Mouse (Mus musculus) thymus, adult 2 months (tissue): ENCODE results near the gene Gata3. TPM values are rescaled to one million over a fixed set of nuclear protein-coding genes. Genes with fewer than 3 reads are reported as not detected.

Experiments
- DNase-seq: peaks from one replicate; pipeline ENCODE4 v3.0.0; 2021
- H3K27ac ChIP-seq: fragments of 200-500 bp; 2 replicates; pipeline ENCODE4 v1.5.1; 2012; ENCODE audit warnings: low read length, control low read depth; ENCODE audit not compliant: control insufficient read depth, insufficient read depth
- H3K27me3 ChIP-seq: fragments of 200-500 bp; 2 replicates; pipeline ENCODE4 v1.6.1; 2012; ENCODE audit warnings: mild to moderate bottlenecking, low read length, moderate library complexity, mixed read lengths; ENCODE audit not compliant: control insufficient read depth, insufficient read depth
- H3K36me3 ChIP-seq: fragments of 200-500 bp; 2 replicates; pipeline ENCODE4 v1.6.1; 2012; ENCODE audit warnings: mild to moderate bottlenecking, low read length, moderate library complexity; ENCODE audit not compliant: control insufficient read depth, insufficient read depth
- H3K4me1 ChIP-seq: fragments of 200-500 bp; replicated peaks from 2 replicates; pipeline ENCODE4 v1.6.1; 2012; ENCODE audit warnings: low read length; ENCODE audit not compliant: control insufficient read depth, insufficient read depth
- H3K4me3 ChIP-seq: fragments of 200-500 bp; 2 replicates; pipeline ENCODE4 v1.5.1; 2012; ENCODE audit warnings: mild to moderate bottlenecking, low read length, control low read depth, moderate library complexity; ENCODE audit not compliant: control insufficient read depth, insufficient read depth
- CTCF ChIP-seq: fragments of 200-500 bp; IDR thresholded peaks from 2 replicates; pipeline ENCODE4 v1.5.1; 2012; ENCODE audit warnings: mild to moderate bottlenecking, control low read depth, low read length, moderate library complexity, borderline replicate concordance; ENCODE audit not compliant: control insufficient read depth, poor library complexity, insufficient read depth; ENCODE audit errors: extremely low read depth
- POLR2A ChIP-seq: fragments of 200-500 bp; IDR thresholded peaks from 2 replicates; pipeline ENCODE4 v1.6.1; 2012; ENCODE audit warnings: mild to moderate bottlenecking, low read length, control low read depth, moderate library complexity; ENCODE audit not compliant: control insufficient read depth, poor library complexity, insufficient read depth; ENCODE audit errors: extremely low read depth
- WGBS: fragments of 180-500 bp; shearing (Covaris S2); methylation state at CpG from one replicate; pipeline ENCODE4 v1.1.7; 2018; 5-methylcytosine and 5-hydroxymethylcytosine counted together
- polyA plus RNA-seq: library from polyadenylated mRNA; depleted of rRNA; stranded (reverse); fragments of >200 nt; gene quantifications from 2 replicates; pipeline ENCODE4 v1.2.3, GENCODE M21; 2012

The Gata3 gene
- polyA plus RNA-seq, 1 experiment: 87.2 TPM

DNA sequence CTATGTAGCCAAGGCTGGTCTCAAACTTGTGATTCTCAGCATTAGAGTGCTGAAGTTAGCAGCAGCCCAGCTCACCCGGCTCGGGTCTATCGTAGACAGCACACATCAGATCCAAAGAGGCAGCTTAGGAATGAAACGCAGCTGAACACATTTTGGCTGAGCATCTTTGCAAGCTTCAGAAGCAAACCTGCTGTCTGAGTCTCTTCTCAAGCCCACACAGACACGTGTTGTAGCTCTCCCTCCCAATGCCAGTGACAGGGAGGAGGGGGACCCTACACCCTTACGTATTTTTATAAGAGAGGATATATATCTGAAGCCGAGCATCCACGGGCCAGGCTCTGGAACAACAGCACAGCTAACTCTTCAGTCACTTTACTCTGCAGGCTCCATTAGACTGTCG is 27.8 kb upstream of the Gata3 start:
- H3K27me3 ChIP-seq: no peaks in the 10 kb centered on the region
- no peak for DNase-seq
- TF ChIP-seq POLR2A: no peak
- no peak for TF ChIP-seq CTCF
- H3K4me3 ChIP-seq: no peak overlapping the region
- no peak overlapping the region for H3K27ac ChIP-seq
- peaks cover 17% of the 10 kb centered on the region; the same call in 1 of the 2 replicates for H3K36me3 ChIP-seq
- WGBS: 96% methylated on average over 9 of the region's 9 CpGs
- H3K4me1 ChIP-seq: no peaks in the 10 kb centered on the region

DNA sequence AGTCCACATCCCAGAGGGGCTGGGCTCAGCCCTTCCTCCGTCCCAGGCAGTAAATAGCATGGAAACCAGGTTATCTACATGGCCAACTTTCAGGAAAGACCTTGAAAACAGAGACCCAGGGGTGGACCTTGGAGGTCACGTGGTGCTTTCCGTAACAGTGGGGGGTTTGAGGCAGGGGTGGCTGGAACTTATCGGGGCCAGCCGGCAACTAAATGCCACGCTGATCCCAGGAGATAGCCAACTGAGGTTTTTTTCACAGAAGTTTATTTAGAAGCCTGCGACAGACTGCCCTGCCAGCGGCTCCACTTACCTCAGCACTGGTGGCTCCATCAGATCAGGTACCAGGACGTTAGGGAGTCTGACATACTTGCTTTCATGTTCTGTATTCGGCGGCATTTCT is 16.2 kb upstream of the Gata3 start:
- H3K27me3 ChIP-seq: no peaks in the 10 kb centered on the region
- H3K4me1 ChIP-seq: no peaks in the 10 kb centered on the region
- no peak for TF ChIP-seq CTCF
- no peak for TF ChIP-seq POLR2A
- no peak overlapping the region for H3K27ac ChIP-seq
- H3K4me3 ChIP-seq: no peak overlapping the region
- WGBS: 29% methylated on average over 11 of the region's 11 CpGs
- H3K36me3 ChIP-seq: no peaks in the 10 kb centered on the region
- DNase-seq: no peak

DNA sequence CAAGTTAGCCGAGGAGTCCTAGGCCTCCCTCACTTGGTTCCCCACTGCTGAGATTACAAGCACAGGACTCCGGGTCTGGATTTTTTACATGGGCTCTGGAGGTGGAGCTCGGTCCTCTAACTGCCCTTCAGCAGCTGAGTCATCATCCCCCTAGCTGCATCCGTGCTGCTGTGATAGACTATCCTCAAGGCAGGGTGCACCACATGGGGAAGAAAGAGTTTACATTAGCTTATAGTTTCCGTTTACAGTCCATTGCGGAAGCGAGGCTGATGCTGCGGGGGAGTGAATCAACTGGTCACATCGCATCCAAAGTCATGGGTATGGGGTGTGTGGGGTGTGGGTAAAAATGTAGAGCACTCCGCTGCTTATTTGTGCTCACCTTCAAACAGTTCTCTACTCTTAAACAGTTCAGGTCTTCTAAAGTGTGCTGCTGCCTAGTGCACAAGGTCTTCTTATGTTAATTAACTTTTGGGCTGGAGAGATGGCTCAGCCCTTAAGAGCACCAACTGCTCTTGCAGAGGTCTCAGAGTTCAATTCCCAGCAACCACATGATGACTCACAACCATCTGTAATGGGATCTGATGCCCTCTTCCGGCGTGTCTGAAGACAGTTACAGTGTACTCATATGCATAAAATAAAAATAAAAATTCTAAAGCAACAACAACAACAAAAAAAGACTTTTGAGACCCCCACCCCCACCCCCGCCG is 14.2 kb upstream of the Gata3 start:
- 76% methylated on average over 14 of the region's 14 CpGs for WGBS
- no peaks in the 10 kb centered on the region for H3K36me3 ChIP-seq
- H3K4me1 ChIP-seq: no peaks in the 10 kb centered on the region
- no peaks in the 10 kb centered on the region for H3K27me3 ChIP-seq
- no peak overlapping the region for H3K4me3 ChIP-seq
- DNase-seq: no peak
- no peak for TF ChIP-seq CTCF
- no peak for TF ChIP-seq POLR2A
- H3K27ac ChIP-seq: no peak overlapping the region

DNA sequence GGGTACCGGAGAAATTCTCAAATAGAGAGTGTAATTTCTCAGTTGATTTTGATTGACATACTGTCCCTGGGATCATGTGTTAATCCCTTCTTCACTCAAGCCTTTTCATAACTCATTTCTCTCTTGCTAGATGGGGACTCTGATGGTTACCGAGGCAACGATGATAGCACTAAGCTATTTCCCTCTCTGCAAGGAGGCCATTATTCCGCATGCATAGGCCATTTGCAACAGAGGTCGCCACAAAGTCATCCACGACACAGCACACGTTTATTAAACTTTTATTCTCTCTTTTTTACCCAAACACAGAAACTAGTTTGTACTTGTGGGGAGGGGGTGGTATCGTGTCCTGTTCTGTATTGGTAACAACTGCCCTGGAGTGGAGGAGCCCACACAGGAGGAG is 8.0 kb upstream of the Gata3 start:
- H3K36me3 ChIP-seq: no peaks in the 10 kb centered on the region
- peaks cover 31% of the 10 kb centered on the region for H3K27me3 ChIP-seq
- TF ChIP-seq POLR2A (no peak), CTCF (no peak)
- DNase-seq: no peak
- H3K27ac ChIP-seq: no peak overlapping the region
- H3K4me3 ChIP-seq: no peak overlapping the region
- 66% methylated on average over 8 of the region's 8 CpGs for WGBS
- H3K4me1 ChIP-seq: peaks cover 3% of the 10 kb centered on the region

DNA sequence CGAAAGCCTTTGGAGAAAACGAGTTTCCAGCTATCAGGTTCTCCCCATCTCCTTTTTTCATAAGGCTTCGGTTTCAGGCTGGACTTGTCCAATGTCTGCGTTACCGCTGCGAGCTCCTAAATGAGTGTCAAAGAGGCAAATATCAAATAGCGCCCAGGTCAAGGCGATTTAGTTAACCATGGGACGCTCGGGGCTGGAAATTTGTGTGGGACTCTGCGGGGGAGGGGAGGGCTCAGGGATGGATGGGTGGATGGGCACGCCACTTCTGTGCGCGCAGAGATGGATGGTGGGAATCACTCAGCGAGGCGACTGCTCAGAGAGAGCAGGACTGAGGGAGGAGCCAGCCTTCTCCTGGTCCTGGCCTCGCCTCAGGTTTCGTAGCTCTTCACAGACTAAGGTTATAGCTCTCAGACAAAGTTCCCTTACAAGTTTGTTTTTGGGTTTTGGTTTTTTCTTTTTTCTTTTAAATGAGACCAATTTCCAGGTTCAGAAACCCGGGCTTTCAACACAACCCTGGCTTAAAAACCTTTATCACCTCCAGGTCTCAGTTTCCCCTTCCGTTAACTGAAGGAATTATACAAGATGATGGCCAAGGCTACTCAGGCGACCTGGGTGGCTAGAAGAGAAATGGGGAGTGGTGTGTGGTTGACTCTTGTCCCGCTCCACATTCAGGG is 6.4 kb upstream of the Gata3 start:
- no peak for TF ChIP-seq CTCF
- no peak for TF ChIP-seq POLR2A
- Histone ChIP-seq H3K36me3 (no peaks in the 10 kb centered on the region), H3K4me3 (no peak overlapping the region), H3K4me1 (peaks cover 3% of the 10 kb centered on the region), H3K27ac (no peak overlapping the region), H3K27me3 (peaks cover 31% of the 10 kb centered on the region)
- no peak for DNase-seq
- 10% methylated on average over 22 of the region's 22 CpGs for WGBS

DNA sequence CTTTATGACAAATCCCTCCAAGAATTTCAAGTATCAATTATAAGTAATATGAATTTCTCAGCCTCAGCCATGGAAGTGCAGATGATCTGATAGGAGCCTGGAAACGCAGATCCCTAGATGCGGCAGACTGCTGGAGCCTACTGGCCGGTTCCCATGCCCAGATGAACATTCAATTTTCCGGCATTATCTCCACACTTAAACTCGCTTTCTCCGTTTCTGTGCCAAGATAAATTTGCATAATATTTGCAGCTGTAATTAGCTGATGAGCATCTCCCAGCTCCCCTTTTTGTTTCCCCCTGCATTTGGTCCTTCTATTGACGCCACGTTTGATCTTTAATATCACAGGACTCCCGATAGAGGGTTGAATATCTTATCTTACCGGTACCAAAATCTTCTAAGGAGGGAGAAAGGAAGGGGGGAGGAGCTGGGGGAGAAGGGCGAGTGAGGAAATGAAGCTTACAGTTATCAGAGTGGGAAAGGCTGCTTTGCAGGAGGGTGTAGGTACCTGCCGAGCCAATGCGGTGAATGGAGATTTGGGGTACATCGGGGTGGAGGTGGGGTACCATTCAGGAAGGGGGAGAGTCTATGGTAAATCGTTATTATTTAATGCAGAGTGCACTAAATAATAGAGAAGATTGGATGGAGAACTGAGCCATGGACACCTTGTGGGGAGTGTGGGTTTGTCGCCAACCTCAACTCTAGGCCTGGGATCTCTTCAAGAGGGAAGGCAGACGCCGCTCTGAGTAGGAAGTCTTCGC is 5.2 kb upstream of the Gata3 start:
- H3K4me1 ChIP-seq: peaks cover 6% of the 10 kb centered on the region
- H3K27ac ChIP-seq: no peak overlapping the region
- peaks cover 35% of the 10 kb centered on the region for H3K27me3 ChIP-seq
- no peak overlapping the region for H3K4me3 ChIP-seq
- TF ChIP-seq POLR2A (no peak), CTCF (no peak)
- DNase-seq: no peak
- H3K36me3 ChIP-seq: no peaks in the 10 kb centered on the region
- 12% methylated on average over 19 of the region's 19 CpGs for WGBS
